Mouse (Mus musculus) brain, adult 2 months (tissue): ENCODE measurements around the gene Gm5458.
"Not testable (repeated sequence)": the region's sequence is repeated elsewhere in the genome, so short reads cannot be mapped to it uniquely, and the experiment has no call there.

Experiments used
- DNase-seq: peaks from one replicate; pipeline ENCODE4 v3.0.0; 2011; ENCODE audit warnings: low read depth, low spot score

Gene Gm5458

GRCm38 (mm10) chr14:19602481-19602880 lies at the start of gene Gm5458:
TSS of gene Gm5458 (minus strand) at chr14:19602581.
- DNase-seq, result not testable (repeated sequence)

- DNase-seq, result no peak
Observed at GRCm38 (mm10) chr14:19646232-19646631, 43.9 kb upstream of the Gm5458 start.

GRCm38 (mm10) chr14:19584804-19585667 lies 17.3 kb downstream of the Gm5458 start, which contains the start of gene Gm2237:
TSS of gene Gm2237 (minus strand) at chr14:19585135.
- DNase-seq, result peak; percentile 14

GRCm38 (mm10) chr14:19549863-19550262 lies 52.5 kb downstream of the Gm5458 start, which contains the start of gene Gm2244:
TSS of gene Gm2244 (minus strand) at chr14:19549963.
- DNase-seq, result not testable (repeated sequence)
